12 mouse cellular contexts compared by ENCODE assay signal in the genomic region with DNA sequence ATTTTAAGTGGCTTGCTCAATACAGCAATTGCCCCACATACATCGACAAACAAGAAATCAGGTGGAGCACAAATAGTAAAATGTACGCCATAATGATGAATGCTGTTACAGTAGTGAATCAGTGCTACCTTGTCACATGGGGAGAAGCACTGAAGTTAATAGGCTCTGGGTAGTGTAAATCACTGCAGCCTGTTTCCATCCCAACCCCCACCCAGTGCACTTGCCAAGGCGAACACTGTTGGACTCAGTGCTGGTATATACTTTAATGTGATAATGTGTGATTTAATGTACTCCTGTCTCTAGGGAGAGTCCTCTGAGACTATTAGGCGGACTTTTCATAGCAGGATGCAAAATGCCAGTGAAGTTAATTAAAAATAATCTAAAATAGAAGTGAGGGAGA.
"Had no signal": no experiment of that assay in that cellular context is flagged by ENCODE, and none has a peak within 500 bp of the region (broad histone marks: within the 10 kb centered on the region; RNA-seq: fewer than 3 reads in every experiment).

No protein-coding gene starts in this region.

- H3K4me1 ChIP-seq: liver, embryonic 15.5 days had no signal

- H3K27me3 ChIP-seq: midbrain, embryonic 12.5 days; stomach, embryonic 15.5 days had no signal

- H3K4me3 ChIP-seq: left cerebral cortex, adult 2 months; liver, embryonic 15.5 days; midbrain, embryonic 12.5 days; myocyte; stomach, embryonic 15.5 days had no signal

- H3K4me2 ChIP-seq: liver, embryonic 11.5 days; liver, embryonic 15.5 days; midbrain, embryonic 12.5 days; stomach, embryonic 15.5 days had no signal

- H3K36me3 ChIP-seq: liver, embryonic 15.5 days; midbrain, embryonic 12.5 days; stomach, embryonic 15.5 days had no signal

- H3K9me3 ChIP-seq: liver, embryonic 15.5 days; midbrain, embryonic 12.5 days; stomach, embryonic 15.5 days had no signal

- DNase-seq: kidney, adult 11 months; lung, adult 2 months; lung, postnatal 10 days; retina, postnatal 1 day; thymus, adult 2 months; thymus, postnatal 25 days had no signal

- H3K27ac ChIP-seq: left cerebral cortex, adult 2 months; liver, embryonic 15.5 days; midbrain, embryonic 12.5 days; stomach, embryonic 15.5 days had no signal

- H3K9ac ChIP-seq: liver, embryonic 15.5 days; midbrain, embryonic 12.5 days; stomach, embryonic 15.5 days had no signal
